Mouse (Mus musculus) CH12.LX (cell line): ENCODE measurements at regions not wholly inside any gene's neighbourhood (a gene's known extent, or its start where the extent isn't known, plus 50 kb on each side); places are given as distances from the start of the nearest gene placed in this dataset.

ENCODE experiments used
- CHD2 ChIP-seq: IDR thresholded peaks from 2 replicates; pipeline ENCODE4 v1.6.1; 2011; ENCODE audit warnings: low read length, improper control_type of control experiment
- CTCF ChIP-seq, 2 experiments: IDR thresholded peaks in 1 of 2; conservative IDR thresholded peaks in 1 of 2; 2 replicates each; pipeline ENCODE4 v1.5.1; 2011 to 2012; ENCODE audit warnings: low read depth in 2 of 2, low read length in 2 of 2, improper control_type of control experiment in 1 of 2, inconsistent platforms in 1 of 2, mild to moderate bottlenecking in 1 of 2, moderate library complexity in 1 of 2
- HCFC1 ChIP-seq: IDR thresholded peaks from 2 replicates; pipeline ENCODE4 v1.6.1; 2012; ENCODE audit warnings: low read depth, mild to moderate bottlenecking, inconsistent platforms, low read length, improper control_type of control experiment
- MAFK ChIP-seq: IDR thresholded peaks from 2 replicates; pipeline ENCODE4 v1.6.1; 2011; ENCODE audit warnings: low read length, improper control_type of control experiment; ENCODE audit not compliant: insufficient replicate concordance
- NRF1 ChIP-seq: IDR thresholded peaks from 2 replicates; pipeline ENCODE4 v1.6.1; 2014; ENCODE audit warnings: low read depth, mild to moderate bottlenecking, inconsistent platforms, low read length, improper control_type of control experiment, moderate library complexity
- POLR2A ChIP-seq: IDR thresholded peaks from 2 replicates; pipeline ENCODE4 v1.6.1; 2011; ENCODE audit warnings: low read depth, mild to moderate bottlenecking, improper control_type of control experiment, low read length
- RCOR1 ChIP-seq: conservative IDR thresholded peaks from 2 replicates; pipeline ENCODE4 v1.6.1; 2012; ENCODE audit warnings: low read depth, mild to moderate bottlenecking, inconsistent platforms, low read length, improper control_type of control experiment
- ZKSCAN1 ChIP-seq: IDR thresholded peaks from 2 replicates; pipeline ENCODE4 v1.6.1; 2012; ENCODE audit warnings: low read depth, inconsistent platforms, low read length, improper control_type of control experiment, borderline replicate concordance

GRCm38 (mm10) chr9:4092518-4092917 lies 216.8 kb downstream of the Aasdhppt start:
- TF ChIP-seq POLR2A = no peak
- no peak for TF ChIP-seq CTCF (conservative IDR thresholded peaks at IDR 0.05 in 1 of 2, IDR thresholded peaks at IDR 0.05 in 1 of 2; ENCODE audit: low read depth in 2 of 2, low read length in 2 of 2)
- no peak for TF ChIP-seq ZKSCAN1
- TF ChIP-seq RCOR1 = no peak
- no peak for TF ChIP-seq CHD2
- no peak for TF ChIP-seq HCFC1
- TF ChIP-seq NRF1 = no peak
- no peak for TF ChIP-seq MAFK
